Mouse (Mus musculus): Measurements from ENCODE around the gene Asic1.

The Asic1 gene

DNA sequence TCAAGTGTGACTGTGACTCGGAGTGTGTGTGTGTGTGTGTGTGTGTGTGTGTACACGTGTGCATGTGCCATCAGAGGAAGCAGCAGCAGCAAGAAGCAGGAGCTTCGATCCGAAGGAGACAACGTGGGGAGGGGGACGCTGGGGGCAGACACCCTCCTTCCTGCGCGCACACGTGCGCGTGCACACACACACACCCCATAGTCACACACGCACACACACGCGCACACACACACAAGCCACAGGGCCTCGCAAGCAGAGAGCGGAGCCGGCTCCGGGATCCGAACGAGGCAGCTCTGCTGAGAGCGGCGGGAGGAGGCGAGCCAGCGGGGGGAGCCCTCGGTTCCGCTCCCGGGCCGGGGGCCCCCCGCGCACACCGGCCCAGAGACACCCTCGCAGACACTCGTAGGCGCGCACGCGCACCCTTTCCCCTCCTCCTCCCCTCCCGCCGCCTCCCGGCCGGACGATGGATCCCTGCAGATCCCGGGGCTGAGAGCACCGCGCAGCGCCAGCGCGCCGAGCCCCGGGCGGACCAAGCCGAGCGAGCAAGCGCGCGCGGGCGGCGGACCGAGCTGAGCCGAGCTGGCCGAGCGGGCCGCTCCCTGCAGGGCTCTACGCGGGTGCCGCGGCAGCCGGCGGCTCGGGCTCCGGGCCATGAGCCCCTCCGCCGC lies at the start of gene Asic1:
Gene Asic1, plus strand, starts transcription at position 215 of the 668 bp plus-strand sequence.
- peak; percentile 22 for DNase-seq (ENCODE audit: low read depth, low spot score)

DNA sequence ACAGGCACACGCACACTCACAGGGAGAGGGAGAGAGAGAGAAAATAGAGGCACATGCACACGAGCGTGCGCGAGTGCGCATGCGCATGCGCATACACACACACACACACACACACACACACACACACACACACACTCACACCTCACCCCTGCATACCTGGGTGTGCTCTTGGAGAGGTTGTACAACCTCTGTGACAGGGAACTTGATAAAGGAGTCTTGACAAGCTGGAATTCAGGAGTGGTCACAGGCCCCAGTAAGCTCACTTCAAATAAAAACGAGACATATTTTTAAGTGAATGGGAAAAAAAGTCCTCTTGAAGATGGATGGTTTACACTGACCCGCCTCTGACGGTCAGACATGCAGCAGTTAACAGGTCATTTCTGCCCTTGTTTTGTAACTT lies 48.1 kb upstream of the Asic1 start:
- DNase-seq (ENCODE audit: low read depth, low spot score) = no peak

DNA sequence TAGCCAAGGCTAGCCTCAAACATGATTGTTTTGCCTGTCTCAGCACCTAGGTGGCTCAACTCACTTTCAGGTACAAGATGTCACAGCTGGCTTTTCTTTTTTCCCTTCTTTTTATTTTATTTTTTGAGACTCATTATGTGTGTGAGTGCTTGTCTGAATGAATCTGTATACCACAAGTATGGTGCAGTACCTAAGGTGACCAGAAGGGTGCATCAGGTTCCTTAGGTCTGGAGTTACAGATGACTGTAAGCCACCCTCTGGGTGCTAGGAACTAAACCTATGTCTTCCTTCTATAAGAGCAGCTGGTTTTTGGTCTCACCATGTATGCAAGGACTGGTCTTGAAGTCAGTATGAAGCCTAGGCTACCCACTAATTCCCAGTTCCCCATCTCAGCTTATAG lies 38.5 kb upstream of the Asic1 start:
- no peak for DNase-seq (ENCODE audit: low read depth, low spot score)

DNA sequence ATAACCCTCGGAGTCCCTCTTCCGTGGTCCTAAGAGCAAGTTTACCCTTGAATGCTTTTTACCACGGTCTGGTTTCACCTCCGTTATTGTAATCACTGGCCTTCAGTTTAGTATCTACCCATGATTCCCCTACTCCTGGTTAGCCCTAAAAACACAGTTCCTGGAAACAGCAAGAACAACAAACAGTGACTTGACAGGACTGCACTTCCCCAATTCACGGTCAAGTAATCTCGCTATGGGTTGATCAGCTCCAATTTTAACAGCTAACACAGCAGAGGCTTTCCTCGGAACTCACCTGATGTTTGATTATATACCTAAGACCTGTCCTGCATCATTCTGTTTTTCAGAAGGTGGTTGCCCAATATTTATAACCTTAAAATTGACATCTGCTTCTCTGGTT lies 35.5 kb upstream of the Asic1 start:
- no peak for DNase-seq (ENCODE audit: low read depth, low spot score)

DNA sequence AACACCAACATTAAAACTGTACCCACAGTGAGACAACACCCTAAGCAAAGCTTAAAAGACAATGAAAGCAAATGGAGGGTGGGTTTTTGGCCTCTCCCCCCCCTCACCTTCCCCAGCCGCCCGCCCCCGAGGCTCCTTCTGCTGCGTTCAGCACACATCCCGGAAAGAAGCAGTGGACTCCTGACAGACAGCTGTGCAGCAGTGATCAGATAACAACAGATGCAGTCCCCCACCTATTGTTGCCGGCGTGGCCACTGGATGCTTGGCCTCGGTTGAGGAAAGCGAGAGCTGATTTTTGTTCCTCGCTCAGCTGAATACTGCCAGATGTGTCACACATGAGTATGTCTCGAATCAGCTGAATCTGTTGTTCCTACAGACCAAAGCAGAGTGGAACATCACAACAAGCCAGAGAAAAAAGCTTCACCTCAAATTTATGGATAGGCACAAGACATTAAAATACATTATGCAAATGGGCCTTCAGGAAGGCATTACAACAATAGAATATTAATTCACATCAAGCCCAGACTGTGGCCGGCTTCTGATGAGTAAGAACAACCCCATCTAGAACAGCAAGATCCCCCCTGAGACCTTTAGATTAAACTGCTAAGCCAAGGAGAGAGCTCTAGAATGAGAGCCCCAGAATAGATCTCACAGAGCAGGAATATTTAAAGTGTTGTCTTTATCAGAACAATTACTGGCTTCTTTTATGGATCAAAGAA lies 32.6 kb upstream of the Asic1 start:
- DNase-seq (ENCODE audit: low read depth, low spot score) = no peak

DNA sequence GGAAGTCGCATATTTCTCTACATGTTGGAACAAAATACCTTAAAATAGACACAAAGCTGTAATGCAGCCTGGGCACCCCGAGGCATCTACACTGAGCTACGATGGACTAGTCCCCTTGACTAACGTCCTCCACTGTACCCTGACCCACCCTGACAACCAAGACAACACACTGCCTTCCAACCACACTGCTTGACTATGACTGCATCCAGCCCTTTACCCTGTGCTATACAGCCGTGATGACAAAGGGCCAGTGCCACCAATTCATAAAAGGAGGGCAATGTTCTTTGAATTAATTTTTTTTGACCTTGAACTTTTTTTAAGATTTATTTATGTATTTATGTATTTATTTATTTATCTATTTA lies 32.1 kb upstream of the Asic1 start:
- no peak for DNase-seq (ENCODE audit: low read depth, low spot score)

DNA sequence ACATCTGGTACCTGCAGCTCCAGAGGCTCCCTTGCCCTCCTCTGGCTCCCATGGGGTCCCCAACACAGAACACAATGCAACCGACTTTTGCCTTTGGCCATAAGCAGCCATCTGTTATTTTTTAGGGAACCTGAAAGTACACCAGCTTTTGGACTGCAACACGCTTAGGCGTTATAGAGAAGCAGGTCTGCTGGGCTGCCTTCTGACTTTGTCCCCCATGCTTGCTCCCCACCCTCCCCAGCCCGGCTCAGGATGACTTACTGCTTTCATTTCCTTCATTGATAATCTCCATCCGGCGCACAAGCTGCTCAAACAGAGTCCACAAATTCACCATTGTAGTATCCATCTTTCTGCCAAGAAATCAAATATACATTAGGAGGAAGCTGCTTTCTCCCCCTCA lies 27.5 kb upstream of the Asic1 start:
- DNase-seq (ENCODE audit: low read depth, low spot score) = no peak

DNA sequence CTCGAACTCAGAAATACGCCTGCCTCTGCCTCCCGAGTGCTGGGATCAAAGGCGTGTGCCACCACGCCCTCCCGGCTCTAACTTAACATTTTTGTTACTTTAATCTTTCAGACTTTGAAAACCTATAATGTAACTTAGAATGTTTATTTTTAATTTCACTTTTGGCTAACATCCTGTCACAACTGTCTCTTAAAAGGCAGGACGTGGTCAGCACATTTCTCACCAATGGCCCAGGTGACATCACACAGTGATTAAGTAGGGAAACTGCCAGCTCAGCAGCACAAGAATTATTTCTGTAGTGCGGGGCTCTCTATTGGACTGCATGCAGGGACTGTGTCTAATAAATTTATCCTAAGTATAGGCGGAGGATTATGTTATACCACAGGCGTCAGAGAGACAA lies 26.3 kb upstream of the Asic1 start:
- no peak for DNase-seq (ENCODE audit: low read depth, low spot score)

DNA sequence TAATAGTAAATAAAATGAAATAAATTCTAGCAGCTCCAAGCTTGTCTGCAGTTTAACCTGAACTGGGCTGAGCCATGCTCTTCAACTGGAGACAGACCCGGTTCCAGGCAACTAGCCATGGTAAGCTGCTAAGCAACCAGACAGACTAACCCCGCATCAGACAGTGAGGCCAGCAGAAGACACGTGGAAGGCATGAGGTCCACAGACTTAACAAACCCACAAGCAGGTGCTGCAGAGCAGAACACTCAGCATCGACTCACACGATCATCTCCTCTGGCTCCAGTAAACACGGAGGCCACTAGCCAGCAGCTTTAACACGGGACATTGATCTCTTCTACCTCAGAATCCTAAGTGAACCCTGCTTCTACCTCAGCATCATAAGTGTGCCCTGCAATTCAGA lies 25.4 kb upstream of the Asic1 start:
- peak; percentile 25 for DNase-seq (ENCODE audit: low read depth, low spot score)

DNA sequence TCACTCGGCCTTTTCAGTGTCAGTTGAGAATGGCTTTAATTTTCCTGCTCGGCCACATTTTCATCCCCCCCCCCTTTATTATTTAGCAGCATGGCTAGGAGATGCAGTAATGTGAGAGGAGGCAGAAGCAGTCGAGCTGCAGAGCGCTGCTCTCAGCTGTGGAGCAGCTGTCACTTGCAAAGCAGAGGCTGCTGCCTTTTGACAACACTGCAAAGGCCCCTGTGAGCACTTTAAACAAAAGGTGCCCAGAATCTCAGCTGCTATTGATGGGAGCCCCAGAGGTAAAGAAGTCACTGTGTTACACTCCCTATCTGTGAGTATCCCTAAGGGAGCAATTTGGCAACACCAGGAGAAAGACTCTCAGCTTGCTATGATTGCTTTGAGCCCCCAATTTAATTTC lies 21.8 kb upstream of the Asic1 start:
- DNase-seq (ENCODE audit: low read depth, low spot score) = no peak

DNA sequence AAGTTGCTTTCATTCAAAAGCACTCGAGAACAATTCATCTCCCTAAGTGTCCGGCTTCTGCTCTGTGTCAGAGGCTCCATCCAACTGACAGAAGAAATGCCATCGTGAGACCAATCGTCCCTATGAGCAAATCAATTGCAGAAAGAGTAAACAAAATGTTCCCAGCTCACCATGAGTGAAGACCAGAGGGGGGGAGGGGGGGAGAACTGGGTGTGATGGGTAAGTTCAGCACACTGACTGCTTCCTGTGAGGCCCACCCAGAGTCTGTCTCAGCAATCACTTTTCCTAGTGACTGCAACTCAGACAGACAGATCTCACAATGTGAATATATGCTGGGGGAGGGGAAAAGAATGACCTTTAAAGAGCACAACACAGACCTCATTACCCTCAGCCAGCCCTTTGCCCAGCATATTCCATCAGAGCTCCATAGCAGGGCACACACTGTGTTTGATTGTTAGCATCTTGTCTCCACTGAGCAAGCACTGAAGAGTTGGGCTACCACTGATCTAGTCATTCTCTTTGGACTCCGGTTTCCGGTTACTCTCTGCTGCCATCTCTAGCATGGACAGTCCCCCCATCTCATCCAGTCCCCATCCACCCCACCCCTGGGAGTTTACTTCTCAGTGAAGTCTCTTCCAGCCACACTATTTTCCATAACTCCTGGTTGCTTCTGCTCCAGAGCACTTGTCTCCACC lies 21.0 kb upstream of the Asic1 start:
- DNase-seq (ENCODE audit: low read depth, low spot score) = no peak

DNA sequence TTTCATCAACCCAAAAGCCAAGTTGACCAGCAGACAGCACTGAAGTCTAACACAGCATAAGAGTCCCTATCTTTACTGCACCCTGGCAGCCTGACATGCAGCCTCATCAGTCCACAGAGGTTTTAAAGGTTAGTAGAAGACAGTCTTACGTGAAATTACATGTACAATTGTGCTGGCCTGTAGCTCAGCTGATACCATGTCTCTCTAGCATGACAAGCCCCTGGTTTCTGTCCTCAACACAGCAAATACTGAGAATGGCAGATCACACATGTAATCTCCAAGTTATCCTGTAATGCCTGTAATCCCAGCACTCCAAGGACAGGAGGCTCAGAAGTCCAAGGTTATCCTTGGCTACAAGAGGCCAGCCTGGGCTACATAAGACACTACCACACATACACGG lies 19.9 kb upstream of the Asic1 start:
- DNase-seq (ENCODE audit: low read depth, low spot score) = no peak

DNA sequence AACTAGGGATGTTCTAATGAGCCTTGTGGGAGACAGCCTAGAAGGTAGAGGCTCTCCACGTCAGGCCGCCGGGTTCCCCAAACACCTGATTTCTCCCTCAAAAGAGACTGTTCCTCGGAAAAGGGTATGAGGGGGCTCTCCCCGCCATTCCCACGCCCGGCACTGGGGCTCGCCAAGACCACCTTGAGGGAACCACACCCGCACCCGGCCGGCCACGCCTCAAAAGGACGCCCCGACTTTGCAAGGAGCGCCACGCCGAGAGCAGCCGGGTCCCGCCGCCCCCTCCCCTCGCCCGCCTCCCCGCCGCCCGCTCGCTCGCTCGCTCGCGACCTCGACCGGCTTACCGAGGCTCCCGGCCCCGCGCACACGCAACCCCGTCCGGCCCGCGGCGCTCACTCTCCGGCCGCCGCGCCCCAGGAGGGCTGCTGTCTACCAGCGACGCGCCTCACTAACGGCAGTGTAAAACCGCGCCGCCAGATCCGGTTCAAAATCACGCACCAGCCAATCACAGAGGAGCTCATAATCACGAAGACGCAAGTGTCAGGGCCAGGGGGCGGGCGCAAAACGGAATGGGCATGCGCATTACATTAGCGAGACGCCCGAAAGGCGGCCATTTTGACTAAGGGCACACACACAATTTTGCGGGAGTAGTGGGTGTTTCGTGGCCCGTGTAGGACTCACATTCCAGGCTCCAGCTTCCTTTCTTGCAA lies 18.9 kb upstream of the Asic1 start, which contains the start of gene Racgap1:
Gene Racgap1, minus strand, starts transcription at position 494 of the 710 bp plus-strand sequence.
- DNase-seq (ENCODE audit: low read depth, low spot score) = peak; percentile 92

DNA sequence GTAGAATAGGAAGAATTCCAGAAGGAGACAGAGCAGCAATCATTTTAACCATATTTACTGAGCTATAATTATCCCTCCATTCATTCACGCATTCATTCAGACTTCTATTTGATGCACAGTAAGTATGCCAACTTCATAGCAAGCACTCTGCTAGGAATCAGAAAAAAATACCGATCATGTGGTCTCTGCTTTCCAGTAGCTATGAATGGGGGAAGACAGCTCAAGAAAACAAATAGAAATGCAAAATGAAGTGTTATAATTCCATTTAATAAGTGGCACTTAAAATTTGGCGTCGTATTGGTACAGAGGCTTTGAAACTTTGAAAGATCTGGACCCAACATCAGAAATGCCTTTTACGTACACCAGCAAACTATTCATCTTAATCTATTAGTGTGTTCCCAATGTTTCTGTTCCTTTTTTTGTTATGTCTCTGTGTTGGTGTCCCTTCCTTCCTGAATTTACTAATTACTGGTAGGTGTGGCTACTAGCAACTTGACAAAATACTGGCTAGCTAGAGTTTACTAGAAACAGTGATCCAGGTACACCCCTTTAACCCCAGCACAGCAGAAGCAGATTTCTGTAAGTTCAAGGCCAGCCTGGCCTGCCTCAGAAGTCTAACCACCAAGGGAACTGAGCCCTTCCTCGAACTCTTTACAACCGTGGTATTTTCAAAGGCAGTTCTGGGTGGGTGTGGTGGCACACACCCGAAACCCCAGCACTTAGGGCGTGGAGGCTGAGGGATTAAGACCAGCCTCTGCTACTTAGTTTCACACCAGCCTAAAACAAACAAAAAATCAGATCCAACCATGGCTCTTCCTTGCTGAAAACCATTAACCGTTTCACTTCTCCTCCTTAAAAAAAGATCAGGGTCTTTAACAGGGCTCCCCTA lies 17.9 kb upstream of the Asic1 start:
- no peak for DNase-seq (ENCODE audit: low read depth, low spot score)

DNA sequence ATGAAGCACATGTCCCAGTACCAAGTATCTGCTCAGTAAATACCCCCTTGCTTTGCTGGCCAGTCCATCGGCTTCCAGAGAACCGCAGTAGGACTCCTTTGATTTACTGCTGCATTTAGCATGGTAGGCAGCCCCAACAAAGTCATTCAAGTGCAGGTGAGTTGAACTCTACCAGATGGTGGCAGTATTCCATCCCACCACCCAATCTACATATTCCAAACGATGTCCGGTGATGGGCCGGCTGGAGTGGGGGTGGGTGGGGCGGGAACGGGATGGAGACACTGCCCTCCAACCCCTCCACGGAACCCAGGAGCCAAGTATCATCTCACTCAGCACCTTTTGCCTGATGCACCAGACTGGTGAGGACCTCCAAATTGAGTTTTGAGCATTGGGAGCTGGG lies 16.9 kb upstream of the Asic1 start:
- DNase-seq (ENCODE audit: low read depth, low spot score) = no peak

DNA sequence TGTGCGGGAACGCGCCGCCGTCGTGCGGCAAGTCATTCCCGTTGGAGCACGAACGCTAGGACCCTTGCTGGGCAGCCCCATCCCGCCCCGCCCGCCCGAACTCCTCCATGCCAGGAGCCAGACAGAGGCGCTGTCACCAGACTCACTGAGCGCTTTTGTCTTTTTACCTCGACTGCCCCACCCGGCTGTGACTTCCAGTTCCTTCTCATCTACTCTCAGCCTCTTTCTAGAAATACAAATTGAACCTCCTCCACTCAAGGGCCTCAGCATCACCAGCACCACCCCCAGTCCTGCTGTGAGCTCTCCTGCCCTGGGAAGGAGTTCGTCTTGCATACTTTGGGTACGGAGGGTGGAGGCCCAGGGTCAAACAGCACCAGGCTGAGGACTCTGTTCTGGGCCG lies 16.3 kb upstream of the Asic1 start:
- no peak for DNase-seq (ENCODE audit: low read depth, low spot score)

DNA sequence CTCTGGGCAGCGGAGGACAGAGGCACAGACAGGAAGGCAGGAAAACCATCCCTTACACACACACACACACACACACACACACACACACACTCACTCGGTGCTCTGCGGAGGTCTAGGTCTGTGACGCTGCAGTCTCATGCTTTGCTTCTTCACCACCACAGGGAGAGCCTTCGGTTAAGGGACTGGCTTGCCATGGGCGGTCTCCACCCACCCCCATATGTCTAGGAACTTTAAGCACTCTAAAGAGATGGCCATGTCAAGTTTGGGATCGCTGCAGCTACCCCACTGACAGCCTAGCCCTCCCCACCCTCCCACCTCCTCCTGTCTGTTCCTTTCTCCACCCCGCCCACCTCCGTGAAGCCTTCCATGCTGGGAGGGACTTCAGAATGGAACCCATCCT lies 14.2 kb upstream of the Asic1 start:
- DNase-seq (ENCODE audit: low read depth, low spot score) = no peak

DNA sequence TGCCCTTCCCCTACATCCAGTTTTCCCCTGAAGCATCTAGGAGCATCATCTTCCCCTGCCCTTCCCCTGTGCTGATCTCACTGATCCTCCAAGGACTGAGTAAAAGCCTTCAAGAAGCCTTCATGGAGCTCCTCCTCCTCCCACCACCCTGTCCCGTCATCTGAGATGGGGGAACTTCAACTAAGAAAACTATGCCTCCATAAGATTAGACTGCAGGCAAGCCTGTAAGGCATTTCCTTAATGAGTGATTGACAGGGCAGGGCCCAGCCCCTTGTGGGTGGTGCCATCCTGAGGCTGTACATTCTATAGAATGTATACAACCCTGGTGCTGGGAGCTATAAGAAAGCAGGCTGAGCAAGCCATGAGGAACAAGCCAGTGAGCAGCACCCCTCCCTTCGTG lies 11.7 kb upstream of the Asic1 start:
- DNase-seq (ENCODE audit: low read depth, low spot score) = no peak

DNA sequence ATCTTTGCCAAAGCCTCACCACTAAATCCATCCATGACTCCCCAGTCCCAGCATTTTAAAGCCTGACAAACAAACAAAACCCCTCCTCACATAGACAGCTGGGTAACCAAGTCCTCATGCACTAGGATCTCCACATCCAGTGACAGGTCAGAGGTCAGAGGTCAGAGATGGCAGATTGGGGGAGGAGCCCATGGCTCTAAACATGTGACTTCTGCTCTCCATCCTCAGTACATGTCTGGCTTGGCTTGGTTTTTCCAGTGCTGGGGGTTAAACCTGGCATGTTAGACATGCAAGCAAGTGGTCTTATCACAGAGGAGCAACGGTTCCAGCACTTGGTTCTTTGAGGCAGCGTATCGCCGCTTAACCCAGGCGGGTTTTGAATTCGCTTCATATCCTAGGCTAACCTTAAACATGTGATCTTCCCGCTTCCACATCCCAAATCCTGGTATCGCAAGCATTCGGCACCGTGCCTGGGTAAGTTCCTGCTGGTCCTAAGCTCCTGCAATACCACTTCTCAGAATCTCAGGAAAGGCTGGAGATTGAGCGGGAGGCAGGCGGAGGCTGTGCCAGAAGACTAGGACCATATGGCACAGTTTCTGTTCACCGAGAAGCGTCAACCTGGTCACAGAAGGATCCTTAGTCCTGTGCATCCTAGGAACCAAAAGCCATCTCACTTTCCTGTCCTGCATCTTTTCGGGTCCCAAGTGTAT lies 8.9 kb upstream of the Asic1 start:
- no peak for DNase-seq (ENCODE audit: low read depth, low spot score)

DNA sequence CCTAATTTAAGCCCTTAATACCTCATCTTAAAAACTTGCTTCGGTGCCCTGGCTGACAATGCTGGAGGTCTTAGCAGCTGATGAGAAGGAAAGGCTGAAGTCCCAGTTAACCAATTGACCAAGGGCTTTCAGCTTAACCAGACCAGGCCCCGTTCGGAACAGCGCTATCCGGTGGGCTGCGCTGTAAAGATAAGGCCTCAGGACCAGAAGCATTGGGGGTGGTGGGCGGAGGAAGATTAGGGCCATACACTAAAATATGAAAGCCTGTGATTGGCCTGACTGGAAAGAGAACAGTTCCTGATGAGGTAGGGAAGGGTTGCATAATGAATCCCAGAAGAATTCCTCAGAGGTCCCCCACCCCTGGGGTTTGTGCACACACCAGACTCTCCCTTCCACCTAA lies 7.8 kb upstream of the Asic1 start:
- no peak for DNase-seq (ENCODE audit: low read depth, low spot score)

Data from skeletal muscle tissue, adult 2 months (tissue).